Mouse (Mus musculus) embryonic facial prominence, embryonic 15.5 days (tissue): ENCODE measurements around the gene Sirt2. TPM values are rescaled to one million over a fixed set of nuclear protein-coding genes. Genes with fewer than 3 reads are reported as not detected.

Experiments
- ATAC-seq: fragments of 200-750 bp; cut with Nextera tagmentation; 2 replicates; pipeline ENCODE4 v1.8.0; 2017; ENCODE audit warnings: low read depth, moderate TSS enrichment; ENCODE audit not compliant: insufficient number of reproducible peaks, low FRiP score, low TSS enrichment
- H3K27ac ChIP-seq: fragments of 300-500 bp; sonication (generic); replicated peaks from 2 replicates; pipeline ENCODE4 v1.5.1; 2015; ENCODE audit warnings: mild to moderate bottlenecking, inconsistent platforms
- H3K27me3 ChIP-seq: fragments of 300-500 bp; sonication (generic); 2 replicates; pipeline ENCODE4 v1.6.1; 2015; ENCODE audit warnings: inconsistent platforms
- H3K36me3 ChIP-seq: fragments of 300-500 bp; sonication (generic); 2 replicates; pipeline ENCODE4 v1.6.1; 2015; ENCODE audit warnings: mild to moderate bottlenecking, inconsistent platforms
- H3K4me1 ChIP-seq: fragments of 300-500 bp; sonication (generic); 2 replicates; pipeline ENCODE4 v1.6.1; 2015; ENCODE audit warnings: inconsistent platforms
- H3K4me2 ChIP-seq: fragments of 300-500 bp; sonication (generic); replicated peaks from 2 replicates; pipeline ENCODE4 v1.6.1; 2015; ENCODE audit warnings: mild to moderate bottlenecking, inconsistent platforms
- H3K4me3 ChIP-seq: fragments of 300-500 bp; sonication (generic); replicated peaks from 2 replicates; pipeline ENCODE4 v1.5.1; 2015; ENCODE audit warnings: mild to moderate bottlenecking, inconsistent platforms
- H3K9ac ChIP-seq: fragments of 300-500 bp; sonication (generic); 2 replicates; pipeline ENCODE4 v1.6.1; 2015; ENCODE audit warnings: inconsistent platforms
- H3K9me3 ChIP-seq: fragments of 300-500 bp; sonication (generic); replicated peaks from 2 replicates; pipeline ENCODE4 v1.6.1; 2016; ENCODE audit warnings: inconsistent platforms
- WGBS: fragments of 180-500 bp; shearing (Covaris S2); methylation state at CpG from one replicate; pipeline ENCODE4 v1.1.7; 2015; 5-methylcytosine and 5-hydroxymethylcytosine counted together
- polyA plus RNA-seq: library from polyadenylated mRNA; unstranded; fragments of >200 nt; fragmentation: Nextera tagmentation; extraction: Ambion mirVana; gene quantifications from 2 replicates; pipeline ENCODE4 v1.2.1, GENCODE M21; 2015

The Sirt2 gene
- polyA plus RNA-seq, 1 experiment from 2014 or later = 89.4 TPM

- Histone ChIP-seq H3K9me3 (no peaks in the 10 kb centered on the region), H3K27me3 (no peaks in the 10 kb centered on the region), H3K27ac (peak overlapping the region; percentile 53), H3K9ac (peak overlapping the region; percentile 13; the same call in 1 of the 2 replicates), H3K4me1 (peaks cover 19% of the 10 kb centered on the region), H3K36me3 (no peaks in the 10 kb centered on the region), H3K4me3 (peak overlapping the region; percentile 22), H3K4me2 (peak overlapping the region; percentile 43)
- WGBS = 17% methylated on average over 32 of the region's 32 CpGs
- ATAC-seq = peak; percentile 68; the same call in 1 of the 2 replicates
These were observed 30.0 kb downstream of the Sirt2 start for GRCm38 (mm10) chr7:28796562-28796975.

- no peak overlapping the region for H3K9ac ChIP-seq
- H3K27me3 ChIP-seq = no peaks in the 10 kb centered on the region
- no peak overlapping the region for H3K4me2 ChIP-seq
- H3K36me3 ChIP-seq = no peaks in the 10 kb centered on the region
- H3K27ac ChIP-seq = no peak overlapping the region
- no peaks in the 10 kb centered on the region for H3K9me3 ChIP-seq
- peaks cover 43% of the 10 kb centered on the region for H3K4me1 ChIP-seq
- no peak overlapping the region for H3K4me3 ChIP-seq
- WGBS = 93% methylated on average over 9 of the region's 9 CpGs
- ATAC-seq = no peak
These were observed 33.5 kb downstream of the Sirt2 start for GRCm38 (mm10) chr7:28799994-28800393.

- H3K4me2 ChIP-seq = no peak overlapping the region
- H3K27ac ChIP-seq = peak overlapping the region; percentile 96
- H3K36me3 ChIP-seq = no peaks in the 10 kb centered on the region
- H3K9ac ChIP-seq = no peak overlapping the region; the same call in 1 of the 2 replicates
- no peaks in the 10 kb centered on the region for H3K27me3 ChIP-seq
- no peak overlapping the region for H3K4me3 ChIP-seq
- 56% methylated on average over 3 of the region's 3 CpGs for WGBS
- ATAC-seq = no peak
- H3K4me1 ChIP-seq = peaks cover 41% of the 10 kb centered on the region
- H3K9me3 ChIP-seq = no peaks in the 10 kb centered on the region
These were observed 34.9 kb downstream of the Sirt2 start for GRCm38 (mm10) chr7:28801451-28801850.

- no peaks in the 10 kb centered on the region for H3K36me3 ChIP-seq
- H3K27ac ChIP-seq = peak overlapping the region; percentile 96
- ATAC-seq = peak; percentile 84
- H3K27me3 ChIP-seq = no peaks in the 10 kb centered on the region
- H3K4me2 ChIP-seq = peak overlapping the region; percentile 30
- no peaks in the 10 kb centered on the region for H3K9me3 ChIP-seq
- peaks cover 34% of the 10 kb centered on the region for H3K4me1 ChIP-seq
- no peak overlapping the region for H3K4me3 ChIP-seq
- 14% methylated on average over 10 of the region's 10 CpGs for WGBS
- no peak overlapping the region; the same call in 1 of the 2 replicates for H3K9ac ChIP-seq
These were observed 35.6 kb downstream of the Sirt2 start for GRCm38 (mm10) chr7:28801901-28802670.

- WGBS = 7% methylated on average over 10 of the region's 10 CpGs
- H3K27ac ChIP-seq = peak overlapping the region; percentile 96
- H3K36me3 ChIP-seq = no peaks in the 10 kb centered on the region
- H3K4me2 ChIP-seq = peak overlapping the region; percentile 30; the same call in 1 of the 2 replicates
- peak; percentile 74 for ATAC-seq
- H3K9ac ChIP-seq = no peak overlapping the region
- no peak overlapping the region for H3K4me3 ChIP-seq
- no peaks in the 10 kb centered on the region for H3K27me3 ChIP-seq
- H3K9me3 ChIP-seq = no peaks in the 10 kb centered on the region
- peaks cover 40% of the 10 kb centered on the region for H3K4me1 ChIP-seq
These were observed 36.5 kb downstream of the Sirt2 start for GRCm38 (mm10) chr7:28802846-28803588.

- no peaks in the 10 kb centered on the region for H3K36me3 ChIP-seq
- no peak for ATAC-seq
- no peak overlapping the region for H3K9ac ChIP-seq
- H3K27me3 ChIP-seq = no peaks in the 10 kb centered on the region
- WGBS = 29% methylated on average over 4 of the region's 4 CpGs
- peaks cover 44% of the 10 kb centered on the region for H3K4me1 ChIP-seq
- no peak overlapping the region for H3K4me2 ChIP-seq
- H3K9me3 ChIP-seq = no peaks in the 10 kb centered on the region
- peak overlapping the region; percentile 96 for H3K27ac ChIP-seq
- H3K4me3 ChIP-seq = no peak overlapping the region
These were observed 37.2 kb downstream of the Sirt2 start for GRCm38 (mm10) chr7:28803756-28804155.

GRCm38 (mm10) chr7:28806869-28807268 is 40.3 kb downstream of the Sirt2 start:
- no peaks in the 10 kb centered on the region for H3K27me3 ChIP-seq
- no peak overlapping the region for H3K9ac ChIP-seq
- H3K4me2 ChIP-seq = no peak overlapping the region
- ATAC-seq = no peak
- WGBS = 69% methylated on average over 4 of the region's 4 CpGs
- peaks cover 31% of the 10 kb centered on the region for H3K4me1 ChIP-seq
- H3K4me3 ChIP-seq = no peak overlapping the region
- H3K36me3 ChIP-seq = no peaks in the 10 kb centered on the region
- no peak overlapping the region for H3K27ac ChIP-seq
- no peaks in the 10 kb centered on the region for H3K9me3 ChIP-seq

GRCm38 (mm10) chr7:28807641-28808220 is 41.2 kb downstream of the Sirt2 start:
- H3K9me3 ChIP-seq = no peaks in the 10 kb centered on the region
- H3K36me3 ChIP-seq = no peaks in the 10 kb centered on the region
- H3K27ac ChIP-seq = peak overlapping the region; percentile 100
- ATAC-seq = no peak
- H3K4me3 ChIP-seq = peak overlapping the region; percentile 79
- 32% methylated on average over 6 of the region's 8 CpGs for WGBS
- peak overlapping the region; percentile 84 for H3K9ac ChIP-seq
- H3K27me3 ChIP-seq = no peaks in the 10 kb centered on the region
- H3K4me2 ChIP-seq = peak overlapping the region; percentile 94
- H3K4me1 ChIP-seq = peaks cover 31% of the 10 kb centered on the region

- Histone ChIP-seq H3K9ac (peak within 1 kb of the TSS; percentile 84), H3K36me3 (peaks cover 4% of the 10 kb centered on the region), H3K27me3 (no peaks in the 10 kb centered on the region), H3K4me3 (peak within 1 kb of the TSS; percentile 79), H3K4me2 (peak within 1 kb of the TSS; percentile 94), H3K4me1 (peaks cover 31% of the 10 kb centered on the region), H3K9me3 (no peaks in the 10 kb centered on the region), H3K27ac (peak within 1 kb of the TSS; percentile 100)
- 1% methylated on average over 35 of the region's 35 CpGs for WGBS
- peak; percentile 9 for ATAC-seq
These were observed 41.8 kb downstream of the Sirt2 start, which contains the start of gene Hnrnpl for GRCm38 (mm10) chr7:28808221-28808941. Gene Hnrnpl (plus strand): TSS chr7:28808541.

GRCm38 (mm10) chr7:28808957-28809393 is 42.4 kb downstream of the Sirt2 start:
- H3K27ac ChIP-seq = peak overlapping the region; percentile 100
- peak overlapping the region; percentile 84 for H3K9ac ChIP-seq
- peak; percentile 75 for ATAC-seq
- H3K36me3 ChIP-seq = peaks cover 10% of the 10 kb centered on the region
- no peaks in the 10 kb centered on the region for H3K27me3 ChIP-seq
- H3K9me3 ChIP-seq = no peaks in the 10 kb centered on the region
- peak overlapping the region; percentile 94 for H3K4me2 ChIP-seq
- peak overlapping the region; percentile 79 for H3K4me3 ChIP-seq
- WGBS = under 1% methylated on average over 32 of the region's 32 CpGs
- H3K4me1 ChIP-seq = peaks cover 31% of the 10 kb centered on the region
